Comparison of ENCODE assay signal across 23 mouse cellular contexts in genomic region chr1:170052469-170053065, GRCm38 (mm10). TPM values are rescaled to one million over a fixed set of nuclear protein-coding genes. Genes with fewer than 3 reads are reported as not detected.
DNase-seq lines count a peak whose midpoint lies in the region; ATAC-seq and TF ChIP-seq lines count a peak whose summit lies in the region.
"Had no signal": no experiment of that assay in that cellular context is flagged by ENCODE, and none has a peak within 500 bp of the region (broad histone marks: within the 10 kb centered on the region; RNA-seq: fewer than 3 reads in every experiment).

No protein-coding gene starts in this region.

- H3K4me2 ChIP-seq in intestine, embryonic 14.5 days (ENCODE audit: low read length): no peak overlapping the region
- no peak overlapping the region for H3K4me2 ChIP-seq in intestine, embryonic 16.5 days (ENCODE audit: low read depth, low read length)
- H3K4me2 ChIP-seq in limb, embryonic 15.5 days: no peak overlapping the region
- H3K4me2 ChIP-seq: heart, embryonic 11.5 days; heart, embryonic 15.5 days; hindbrain, embryonic 14.5 days had no signal

- H3K9ac ChIP-seq in intestine, embryonic 14.5 days (ENCODE audit: low read length): no peak overlapping the region
- no peak overlapping the region for H3K9ac ChIP-seq in intestine, embryonic 16.5 days (ENCODE audit: low read depth, low read length)
- H3K9ac ChIP-seq in limb, embryonic 15.5 days: no peak overlapping the region
- H3K9ac ChIP-seq: heart, embryonic 15.5 days; hindbrain, embryonic 14.5 days had no signal

- no peak for TF ChIP-seq CTCF in embryonic fibroblast, embryonic 13.5 days (IDR thresholded peaks at IDR 0.05; ENCODE audit: borderline replicate concordance, insufficient read depth, low read length)

- H3K9me3 ChIP-seq in intestine, embryonic 14.5 days (ENCODE audit: control insufficient read depth, low read length): no peaks in the 10 kb centered on the region
- H3K9me3 ChIP-seq in intestine, embryonic 16.5 days (ENCODE audit: control insufficient read depth, low read length): no peaks in the 10 kb centered on the region
- no peaks in the 10 kb centered on the region for H3K9me3 ChIP-seq in limb, embryonic 15.5 days
- H3K9me3 ChIP-seq: forebrain, embryonic 10.5 days; heart, embryonic 15.5 days; hindbrain, embryonic 10.5 days had no signal

- TF ChIP-seq POLR2A in embryonic fibroblast, embryonic 13.5 days (IDR thresholded peaks at IDR 0.05; ENCODE audit: low read depth, low read length): no peak

- H3K27me3 ChIP-seq in intestine, embryonic 14.5 days (replicated peaks; ENCODE audit: control insufficient read depth, insufficient read depth, low read length): no peaks in the 10 kb centered on the region
- H3K27me3 ChIP-seq in intestine, embryonic 16.5 days (replicated peaks; ENCODE audit: control insufficient read depth, insufficient read depth, low read length): no peaks in the 10 kb centered on the region
- no peaks in the 10 kb centered on the region for H3K27me3 ChIP-seq in limb, embryonic 15.5 days
- H3K27me3 ChIP-seq: CH12.LX; heart, embryonic 15.5 days; Patski had no signal

- H3K4me1 ChIP-seq in intestine, embryonic 14.5 days (replicated peaks; ENCODE audit: control insufficient read depth, insufficient read depth, low read length): peaks cover 11% of the 10 kb centered on the region; the same call in 1 of the 2 replicates
- H3K4me1 ChIP-seq in intestine, embryonic 16.5 days (ENCODE audit: control insufficient read depth, insufficient read depth, low read length): 0 out of 2 replicates have a peak, but pooled peaks cover 5% of the 10 kb centered on the region
- H3K4me1 ChIP-seq in embryonic fibroblast, embryonic 13.5 days (ENCODE audit: control insufficient read depth, insufficient read depth, low read length): peaks cover 23% of the 10 kb centered on the region
- H3K4me1 ChIP-seq in limb, embryonic 15.5 days: peaks cover 39% of the 10 kb centered on the region
- H3K4me1 ChIP-seq: heart, embryonic 15.5 days had no signal

- WGBS in intestine, embryonic 14.5 days: 75% methylated on average over 1 of the region's 1 CpGs
- 93% methylated on average over 1 of the region's 1 CpGs for WGBS in intestine, embryonic 16.5 days
- WGBS in limb, embryonic 15.5 days: 77% methylated on average over 1 of the region's 1 CpGs

- peak; percentile 56 for DNase-seq in gastrocnemius, adult 18-20 months (ENCODE audit: low spot score)
- DNase-seq in gastrocnemius, adult 8-10 months (ENCODE audit: low spot score in 2 of 2): no peak
- DNase-seq in intestine, embryonic 14.5 days (ENCODE audit: low spot score): peak; percentile 42
- no peak for DNase-seq in layer of hippocampus, postnatal 36 days
- DNase-seq in layer of hippocampus, adult 9-11 months: no peak
- DNase-seq: adrenal gland, postnatal 14 days; cerebellum, adult 11-12 months; cerebellum, adult 9-11 months; cerebellum, postnatal 36 days; heart, adult 2 months had no signal

- H3K4me3 ChIP-seq in intestine, embryonic 14.5 days (ENCODE audit: low read depth, low read length): no peak overlapping the region
- H3K4me3 ChIP-seq in intestine, embryonic 16.5 days (ENCODE audit: low read length): no peak overlapping the region
- H3K4me3 ChIP-seq in embryonic fibroblast, embryonic 13.5 days (ENCODE audit: insufficient read depth, low read length): no peak overlapping the region
- H3K4me3 ChIP-seq in limb, embryonic 15.5 days: no peak overlapping the region
- H3K4me3 ChIP-seq: erythroblast, embryonic 14.5 days; forebrain, embryonic 10.5 days; heart, adult 2 months; heart, embryonic 15.5 days; hindbrain, embryonic 10.5 days had no signal

- H3K27ac ChIP-seq in intestine, embryonic 14.5 days (ENCODE audit: low read depth): no peak overlapping the region
- no peak overlapping the region for H3K27ac ChIP-seq in intestine, embryonic 16.5 days (ENCODE audit: low read length)
- H3K27ac ChIP-seq in embryonic fibroblast, embryonic 13.5 days (ENCODE audit: insufficient read depth, low read length): peak overlapping the region; percentile 32; the same call in 1 of the 2 replicates
- peak overlapping the region; percentile 54 for H3K27ac ChIP-seq in limb, embryonic 15.5 days
- H3K27ac ChIP-seq: forebrain, embryonic 10.5 days; heart, adult 2 months; heart, embryonic 15.5 days; hindbrain, embryonic 10.5 days; hindbrain, embryonic 14.5 days had no signal

- no peaks in the 10 kb centered on the region for H3K36me3 ChIP-seq in intestine, embryonic 14.5 days (ENCODE audit: control insufficient read depth, insufficient read depth, low read length)
- no peaks in the 10 kb centered on the region for H3K36me3 ChIP-seq in intestine, embryonic 16.5 days (ENCODE audit: control insufficient read depth, insufficient read depth, low read length)
- no peaks in the 10 kb centered on the region for H3K36me3 ChIP-seq in limb, embryonic 15.5 days
- H3K36me3 ChIP-seq: forebrain, embryonic 10.5 days; heart, embryonic 15.5 days; hindbrain, embryonic 10.5 days had no signal

- no peak for ATAC-seq in intestine, embryonic 14.5 days (replicated peaks; ENCODE audit: low FRiP score, low TSS enrichment, low read depth)
- no peak for ATAC-seq in intestine, embryonic 16.5 days
- ATAC-seq in limb, embryonic 15.5 days (ENCODE audit: insufficient number of reproducible peaks, low FRiP score, low TSS enrichment, low read depth): no peak
- ATAC-seq: activated CD4-positive, CD25-positive, alpha-beta regulatory T cell, adult 4 months; forebrain, embryonic 14.5 days; Patski had no signal

RNA-seq across cellular contexts. Expression of gene Ddr2, which starts 58.0 kb away (rescaled TPM):
- 10 to 100 TPM; 10.1 to 15.8 TPM for total RNA-seq in gastrocnemius, adult 18-20 months (2021)
- total RNA-seq in gastrocnemius, adult 8-10 months (2022): 10 to 100 TPM; 10.7 to 20.9 (median 16.8) TPM
- polyA plus RNA-seq in intestine, embryonic 14.5 days (2014; fragmentation: Nextera tagmentation; extraction: Ambion mirVana): 41.1 and 46.7 TPM in 2 replicates
- polyA plus RNA-seq in intestine, embryonic 16.5 days (2015; fragmentation: Nextera tagmentation; extraction: Ambion mirVana): 31.9 and 34.8 TPM in 2 replicates
- polyA plus RNA-seq in embryonic fibroblast, embryonic 13.5 days (2011; ENCODE audit: insufficient read length, low read depth, missing spikeins): 254 and 299 TPM in 2 replicates
- 87.3 and 91.8 TPM in 2 replicates for polyA plus RNA-seq in limb, embryonic 15.5 days (2015; fragmentation: Nextera tagmentation; extraction: Ambion mirVana)
- total RNA-seq in layer of hippocampus, postnatal 36 days (2021): 1 to 10 TPM; 4.6 to 7.7 TPM
- polyA plus RNA-seq: erythroblast, embryonic 14.5 days had no signal

Comparison
In these comparisons a context has a peak if more than half of its experiments do, and no peak if none do; other contexts are left out.
1. DNase-seq: peak in gastrocnemius, adult 18-20 months (single experiment) and intestine, embryonic 14.5 days (single experiment); none in gastrocnemius, adult 8-10 months (0 of 2), layer of hippocampus, postnatal 36 days (0 of 2) and layer of hippocampus, adult 9-11 months (single experiment).
2. H3K27ac ChIP-seq: peak in embryonic fibroblast, embryonic 13.5 days (single experiment) and limb, embryonic 15.5 days (single experiment); none in intestine, embryonic 14.5 days (single experiment) and intestine, embryonic 16.5 days (single experiment).